ENCODE assay signal across 20 mouse cellular contexts in genomic region chr12:73031315-73031714, GRCm38 (mm10). TPM values are rescaled to one million over a fixed set of nuclear protein-coding genes. Genes with fewer than 3 reads are reported as not detected.
"Had no signal": no experiment of that assay in that cellular context is flagged by ENCODE, and none has a peak within 500 bp of the region (broad histone marks: within the 10 kb centered on the region; RNA-seq: fewer than 3 reads in every experiment).

No protein-coding gene starts in this region.

- H3K27ac ChIP-seq: left cerebral cortex, adult 2 months; limb, embryonic 15.5 days; liver, embryonic 13.5 days; lung, embryonic 15.5 days; macrophage; midbrain, embryonic 12.5 days; neural tube, embryonic 15.5 days; stomach, postnatal 0 days had no signal

- H3K4me2 ChIP-seq: limb, embryonic 15.5 days; liver, embryonic 13.5 days; lung, embryonic 15.5 days; midbrain, embryonic 12.5 days; neural tube, embryonic 15.5 days had no signal

- DNase-seq: kidney, adult 8-10 months; kidney, postnatal 25 days; layer of hippocampus, adult 9-11 months; liver, embryonic 13.5 days; liver, postnatal 0 days; lung, postnatal 14 days; right cerebral cortex, adult 18-20 months; right cerebral cortex, postnatal 25 days; thymus, adult 18-20 months; thymus, postnatal 14 days had no signal

- ATAC-seq: intestine, postnatal 0 days; liver, postnatal 0 days had no signal

- H3K9me3 ChIP-seq: limb, embryonic 15.5 days; liver, embryonic 13.5 days; lung, embryonic 15.5 days; midbrain, embryonic 12.5 days; neural tube, embryonic 15.5 days had no signal

- H3K4me1 ChIP-seq: liver, embryonic 13.5 days had no signal

- H3K36me3 ChIP-seq: limb, embryonic 15.5 days; liver, embryonic 13.5 days; lung, embryonic 15.5 days; midbrain, embryonic 12.5 days; neural tube, embryonic 15.5 days had no signal

- H3K4me3 ChIP-seq: left cerebral cortex, adult 2 months; limb, embryonic 15.5 days; liver, embryonic 13.5 days; lung, embryonic 15.5 days; midbrain, embryonic 12.5 days; neural tube, embryonic 15.5 days had no signal

- H3K9ac ChIP-seq: limb, embryonic 15.5 days; liver, embryonic 13.5 days; liver, postnatal 0 days; lung, embryonic 15.5 days; midbrain, embryonic 12.5 days; neural tube, embryonic 15.5 days had no signal

RNA-seq across cellular contexts. Expression of gene Six1, which starts 22.4 kb away (rescaled TPM):
- total RNA-seq: megakaryocyte-erythroid progenitor cell, adult 5-6 weeks had no signal
- polyA plus RNA-seq: intestine, postnatal 0 days; macrophage; small intestine, adult 2 months had no signal
